Mouse (Mus musculus) CH12F3 (cell line): ENCODE measurements around the gene Cebpg.

Source experiments
- in situ Hi-C: fragments of 300-500 bp; cut with MboI; formaldehyde crosslinking; loops from 2 replicates; pipeline ENCODE4 v1.14.3; 2020; ENCODE audit warnings: low sequenced_read_pairs

Cebpg gene

GRCm38 (mm10) chr7:35026838-35027291, 29.5 kb downstream of the Cebpg start:
- in situ Hi-C loops = no loop called here

GRCm38 (mm10) chr7:35026276-35026630, 30.1 kb downstream of the Cebpg start:
- in situ Hi-C loops = no loop called here

GRCm38 (mm10) chr7:35025409-35026275, 30.7 kb downstream of the Cebpg start:
- in situ Hi-C loops = no loop called here

GRCm38 (mm10) chr7:35024426-35024825, 31.9 kb downstream of the Cebpg start:
- in situ Hi-C loops = no loop called here

GRCm38 (mm10) chr7:35023251-35023650, 33.1 kb downstream of the Cebpg start:
- in situ Hi-C loops = no loop called here

- in situ Hi-C loops = no loop called here
Observed at GRCm38 (mm10) chr7:35021365-35021764, 35.0 kb downstream of the Cebpg start.

GRCm38 (mm10) chr7:35015252-35015651, 41.1 kb downstream of the Cebpg start:
- in situ Hi-C loops = no loop called here

GRCm38 (mm10) chr7:35013228-35013627, 43.1 kb downstream of the Cebpg start:
- in situ Hi-C loops = no loop called here

GRCm38 (mm10) chr7:35006661-35007060, 49.7 kb downstream of the Cebpg start:
- in situ Hi-C loops = no loop called here

- in situ Hi-C loops = no loop called here
Observed at GRCm38 (mm10) chr7:35003171-35003737, 53.1 kb downstream of the Cebpg start.

GRCm38 (mm10) chr7:35000839-35001238, 55.5 kb downstream of the Cebpg start:
- in situ Hi-C loops = no loop called here
